Mouse (Mus musculus): Measurements from ENCODE around the gene Fuom. TPM values are rescaled to one million over a fixed set of nuclear protein-coding genes. Genes with fewer than 3 reads are reported as not detected.

The Fuom gene
- total RNA-seq, 2 experiments from 2014 or later, result 12.9 to 13.6 TPM

DNA sequence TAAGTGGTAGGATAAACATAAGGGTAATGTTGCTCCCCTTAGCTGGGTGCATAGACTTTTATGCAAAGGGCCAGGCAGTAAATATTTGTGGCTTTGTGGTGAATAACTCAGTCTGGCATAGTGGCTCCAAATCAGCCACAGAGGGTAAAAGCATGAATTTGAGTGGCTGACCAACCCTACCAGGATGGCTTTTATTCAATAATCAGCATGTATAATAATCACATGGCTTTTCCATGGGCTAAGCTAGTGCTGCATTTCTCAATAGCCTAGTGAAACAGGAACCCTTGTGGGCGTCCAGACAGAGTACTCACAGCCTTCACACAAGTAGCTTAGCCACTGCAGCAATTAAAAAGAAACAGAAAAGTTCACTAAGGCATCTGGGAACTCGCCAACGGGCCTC lies 9.7 kb upstream of the Fuom start:
- peak; percentile 34 for ATAC-seq (replicated peaks; ENCODE audit: poor library complexity, severe bottlenecking)

DNA sequence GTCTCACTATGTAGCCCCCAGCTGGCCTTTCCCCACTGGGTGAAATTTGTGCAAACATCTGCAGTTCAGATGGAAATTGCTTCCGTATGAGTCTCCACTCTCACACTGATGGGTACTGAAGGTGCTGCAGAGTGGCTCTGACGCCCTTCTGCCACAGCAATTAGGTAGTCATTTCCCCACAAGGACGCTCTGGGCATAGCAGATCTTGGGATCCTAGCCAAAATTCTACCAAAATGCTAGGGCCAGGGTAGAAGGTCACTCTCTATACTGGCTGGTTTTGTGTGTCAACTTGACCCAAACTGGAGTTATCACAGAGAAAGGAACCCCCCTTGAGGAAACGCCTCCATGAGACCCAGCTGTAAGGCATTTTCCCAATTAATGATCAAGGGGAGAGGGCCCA lies 1.8 kb upstream of the Fuom start:
- no peak for ATAC-seq (replicated peaks; ENCODE audit: poor library complexity, severe bottlenecking)

DNA sequence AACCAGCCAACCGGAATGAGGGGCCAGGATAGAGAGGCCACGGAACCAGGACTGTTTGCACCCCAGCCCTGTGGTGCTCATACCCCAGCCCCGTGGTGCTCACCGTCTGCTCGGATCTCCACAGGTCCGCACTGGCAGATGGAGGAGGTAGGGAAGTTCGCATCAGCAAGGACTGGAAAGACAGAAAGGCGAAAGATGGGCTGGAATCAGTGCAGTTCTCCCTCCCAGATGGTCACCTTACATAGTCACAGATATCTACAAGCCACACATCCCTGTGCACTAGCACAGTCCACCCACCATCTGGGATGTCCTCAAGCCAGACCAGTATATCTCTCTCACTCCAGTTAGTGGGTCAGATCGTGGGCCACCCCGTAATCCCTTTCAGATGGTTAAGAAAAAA lies 743 bp downstream of the Fuom start:
- no peak for ATAC-seq (replicated peaks; ENCODE audit: poor library complexity, severe bottlenecking)

DNA sequence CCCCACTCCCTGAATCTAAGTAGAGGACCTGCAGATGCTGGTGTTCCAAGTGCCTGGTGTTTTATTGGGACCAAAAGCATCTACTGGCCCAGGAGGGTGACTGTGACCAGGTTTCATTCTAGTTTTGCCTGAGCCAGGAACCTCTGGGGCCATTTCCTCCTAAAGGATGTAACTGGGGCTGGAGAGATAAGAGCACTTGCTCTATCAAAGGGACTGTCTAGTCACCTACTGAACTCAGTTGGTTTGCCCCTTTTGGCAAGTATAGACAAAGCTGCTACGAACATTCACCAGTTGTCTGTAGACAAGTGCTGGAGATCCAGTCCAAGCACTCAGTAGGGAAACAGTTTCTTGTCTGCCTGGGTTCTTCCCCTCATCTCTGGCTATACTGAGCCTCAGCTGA lies 3.8 kb downstream of the Fuom start:
- ATAC-seq (replicated peaks; ENCODE audit: poor library complexity, severe bottlenecking), result no peak

DNA sequence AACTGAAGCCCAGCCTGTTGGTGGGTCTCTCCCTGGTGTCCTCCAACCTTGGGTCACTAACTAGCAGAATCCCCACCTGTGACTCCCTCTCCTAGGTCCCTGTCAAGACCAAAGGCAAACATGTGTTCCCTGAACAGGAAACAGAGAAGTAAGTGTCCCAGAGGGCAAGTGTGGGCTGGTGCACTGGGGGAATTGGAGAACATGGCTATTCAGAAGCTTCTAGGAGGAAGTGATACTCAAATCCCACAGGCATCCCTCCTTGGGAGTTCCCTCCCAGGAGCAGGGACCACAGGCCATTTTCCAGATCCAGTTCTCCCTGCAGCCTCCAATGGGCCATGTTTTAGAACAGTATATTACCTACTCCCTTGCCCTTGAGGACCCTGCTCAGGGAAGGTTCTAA lies 6.2 kb downstream of the Fuom start:
- ATAC-seq (replicated peaks; ENCODE audit: poor library complexity, severe bottlenecking), result peak; percentile 55

DNA sequence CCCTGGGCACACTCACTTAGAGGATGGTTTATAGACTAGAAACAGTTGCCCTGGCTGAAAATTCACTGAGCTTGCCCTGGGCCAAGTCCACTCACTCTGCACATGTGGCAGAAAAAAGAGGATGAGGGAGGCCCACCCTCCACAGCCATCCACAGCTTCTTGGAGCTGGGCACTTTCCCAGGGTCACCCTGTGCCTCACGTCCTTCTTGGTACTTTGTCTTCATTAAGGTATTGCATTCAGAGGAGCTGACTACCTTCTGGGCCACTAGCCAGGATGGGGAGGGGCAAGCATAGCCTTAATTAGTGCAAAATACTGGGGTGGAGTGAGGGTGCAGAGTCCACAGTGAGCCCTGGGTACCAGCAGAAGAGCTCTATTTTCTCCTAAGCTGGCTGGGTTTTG lies 6.7 kb downstream of the Fuom start:
- ATAC-seq (replicated peaks; ENCODE audit: poor library complexity, severe bottlenecking), result no peak

DNA sequence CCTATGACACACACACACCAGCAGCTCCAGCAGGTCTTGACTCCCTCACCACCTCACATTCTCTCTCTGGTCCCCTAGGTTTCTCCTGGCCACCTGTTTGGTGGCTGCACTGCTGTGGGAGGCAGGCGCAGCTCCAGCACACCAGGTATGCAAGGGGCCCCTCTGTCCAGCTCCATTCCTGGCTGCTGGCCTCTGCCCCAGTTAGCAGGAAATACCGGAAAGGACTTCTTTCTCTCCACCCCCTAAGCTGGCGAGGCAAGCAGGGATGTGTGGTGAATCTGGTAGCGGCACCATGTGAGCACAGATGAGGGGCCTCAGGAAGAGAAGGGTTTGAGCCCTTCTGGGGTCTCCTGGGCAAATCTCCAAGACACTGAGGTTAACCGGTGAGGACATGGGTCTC lies 7.3 kb downstream of the Fuom start:
- ATAC-seq (replicated peaks; ENCODE audit: poor library complexity, severe bottlenecking), result no peak

DNA sequence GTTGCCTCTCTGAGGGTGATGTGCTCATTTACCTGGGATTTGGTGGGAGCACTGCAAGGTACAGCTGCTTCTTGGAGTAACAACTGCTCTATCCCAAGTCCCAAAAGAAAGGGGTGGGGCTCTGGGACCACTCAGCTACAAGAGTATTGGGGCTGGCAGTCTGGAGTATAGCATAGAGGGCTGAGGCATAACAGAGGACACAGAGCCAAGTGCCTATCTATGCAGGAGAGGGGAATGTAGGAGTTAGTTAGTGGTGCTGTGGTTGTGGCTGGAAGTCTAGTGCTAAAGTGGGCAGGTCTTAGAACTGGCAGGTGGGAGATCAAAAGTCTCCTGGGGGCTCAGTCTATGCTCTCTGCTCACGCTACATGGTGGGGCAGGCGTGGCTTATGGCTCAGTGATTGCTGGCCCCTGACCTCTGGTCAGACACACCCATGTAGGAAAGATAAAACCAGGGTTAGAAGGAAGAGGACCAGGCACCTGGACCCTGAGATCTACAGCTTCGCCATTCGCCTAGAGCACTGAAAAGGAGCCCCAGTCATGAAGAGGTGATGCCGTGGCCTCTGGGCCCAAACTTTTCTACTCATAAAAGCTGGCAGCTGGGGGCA lies 9.2 kb downstream of the Fuom start, which contains the start of gene Prap1:
Gene Prap1 (plus strand): TSS at position 472 of the 605 bp plus-strand sequence.
- ATAC-seq (replicated peaks; ENCODE audit: poor library complexity, severe bottlenecking), result no peak

DNA sequence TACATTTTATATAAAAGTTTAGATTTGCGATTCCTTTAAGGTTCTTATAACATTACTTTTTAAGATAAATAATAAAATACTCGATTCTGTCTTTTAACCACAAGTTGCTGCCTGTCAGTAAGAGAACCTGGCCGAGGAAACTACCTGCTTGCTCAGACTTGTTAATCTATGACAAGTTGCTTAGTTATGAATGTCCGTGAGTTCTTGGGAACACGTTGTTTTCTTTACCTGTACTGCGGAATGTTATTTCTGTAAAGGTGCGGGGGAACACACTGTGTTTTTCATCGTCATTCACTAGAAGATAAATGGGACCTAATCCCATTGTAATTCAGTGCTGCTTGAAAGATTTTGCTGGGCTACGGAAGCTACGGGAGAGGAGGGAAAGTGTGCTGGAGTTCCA lies 11.6 kb downstream of the Fuom start:
- no peak for ATAC-seq (replicated peaks; ENCODE audit: poor library complexity, severe bottlenecking)

DNA sequence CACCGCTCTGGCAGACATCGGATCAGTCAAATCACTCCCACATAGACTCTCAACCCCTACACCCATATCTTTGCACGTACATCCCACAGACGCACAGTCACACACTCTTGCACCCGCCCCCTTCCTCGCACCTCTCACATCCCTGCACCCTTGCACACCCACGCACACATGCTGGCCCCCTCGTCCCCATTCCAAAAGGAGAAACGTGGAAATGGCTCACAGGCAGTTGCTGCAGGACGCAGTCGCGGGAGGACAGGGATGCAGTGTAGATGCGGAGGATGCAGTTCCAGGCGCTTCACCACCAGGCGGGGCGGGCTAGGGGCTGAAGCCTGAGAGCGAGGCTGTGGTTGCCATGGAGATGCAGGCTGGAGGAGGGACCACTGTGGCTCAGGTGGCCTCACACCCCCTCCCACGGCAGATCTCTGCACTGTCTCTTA lies 20.0 kb downstream of the Fuom start, which contains the start of gene Caly:
Gene Caly (minus strand): TSS at position 307 of the 437 bp plus-strand sequence.
- ATAC-seq (replicated peaks; ENCODE audit: poor library complexity, severe bottlenecking), result peak; percentile 63

DNA sequence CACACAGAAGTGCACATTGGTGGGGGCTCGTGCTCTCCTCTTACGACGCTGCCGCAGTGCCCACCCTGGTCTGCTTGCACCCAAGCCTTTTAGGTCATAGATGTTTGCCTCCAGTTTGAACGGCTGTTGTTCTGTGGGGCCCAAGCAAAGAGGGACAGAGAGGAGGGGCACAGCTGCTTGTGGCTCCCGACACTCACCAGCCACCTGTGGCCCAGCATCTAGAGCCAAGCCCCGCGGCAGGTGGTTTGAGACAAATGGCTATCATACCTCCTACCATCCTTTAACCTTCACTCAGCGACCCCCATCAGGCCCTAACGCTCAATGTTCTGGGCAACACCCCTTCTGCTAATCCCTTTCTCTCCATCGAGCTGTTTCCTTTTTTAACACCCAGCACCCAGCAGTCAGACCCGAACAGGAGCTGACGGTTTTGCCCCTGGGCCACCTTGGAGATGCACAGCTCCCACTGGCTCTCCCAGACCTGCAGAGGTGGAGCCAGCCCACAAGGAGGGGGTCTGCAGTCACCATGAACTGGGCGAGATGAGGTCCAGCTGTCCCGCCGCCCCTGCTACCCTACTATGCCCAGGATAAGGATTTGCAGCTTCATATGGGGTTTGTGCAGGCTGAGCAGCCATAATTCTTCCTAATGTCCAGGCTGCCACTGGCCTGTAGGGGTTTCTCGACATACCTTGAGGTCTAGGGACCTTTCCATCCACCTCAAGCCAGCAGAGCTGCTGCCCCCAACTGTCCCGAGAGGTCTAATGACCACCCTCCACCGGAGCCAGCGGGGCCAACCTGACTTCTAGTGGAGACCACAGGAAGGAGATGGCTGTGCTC lies 20.6 kb downstream of the Fuom start:
- no peak for ATAC-seq (replicated peaks; ENCODE audit: poor library complexity, severe bottlenecking)

DNA sequence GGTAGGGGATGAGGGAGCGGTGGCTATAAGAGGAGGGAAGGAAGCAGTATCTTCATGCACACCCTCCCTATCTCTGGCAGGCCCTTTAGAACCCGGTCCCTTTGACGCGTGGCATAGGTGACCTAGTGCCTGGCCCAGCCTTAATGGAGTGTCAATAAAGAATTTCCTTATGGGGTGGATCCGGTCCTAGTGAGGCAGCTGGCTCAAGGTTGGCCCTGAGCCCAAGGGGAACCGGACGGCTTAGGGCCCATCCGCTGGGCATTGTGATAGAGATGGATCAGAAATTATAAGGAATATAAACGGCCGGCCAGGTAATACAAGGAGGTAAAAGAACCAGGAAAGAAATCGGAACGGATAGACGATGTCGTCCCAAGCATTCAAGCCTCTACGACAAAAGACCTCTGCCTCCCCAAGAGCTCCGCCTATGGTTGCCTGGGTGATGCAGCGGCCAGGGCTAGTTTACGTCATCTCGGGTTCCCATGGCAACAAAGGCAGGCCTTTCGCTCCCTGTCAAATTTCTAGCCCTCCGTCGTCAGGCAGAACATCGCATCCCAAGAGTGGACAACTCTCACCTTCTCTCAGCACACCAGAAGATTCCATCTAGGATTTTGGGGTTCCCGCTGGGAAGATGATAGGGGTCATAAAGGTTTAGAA lies 21.6 kb downstream of the Fuom start:
- ATAC-seq (replicated peaks; ENCODE audit: poor library complexity, severe bottlenecking), result peak; percentile 55

DNA sequence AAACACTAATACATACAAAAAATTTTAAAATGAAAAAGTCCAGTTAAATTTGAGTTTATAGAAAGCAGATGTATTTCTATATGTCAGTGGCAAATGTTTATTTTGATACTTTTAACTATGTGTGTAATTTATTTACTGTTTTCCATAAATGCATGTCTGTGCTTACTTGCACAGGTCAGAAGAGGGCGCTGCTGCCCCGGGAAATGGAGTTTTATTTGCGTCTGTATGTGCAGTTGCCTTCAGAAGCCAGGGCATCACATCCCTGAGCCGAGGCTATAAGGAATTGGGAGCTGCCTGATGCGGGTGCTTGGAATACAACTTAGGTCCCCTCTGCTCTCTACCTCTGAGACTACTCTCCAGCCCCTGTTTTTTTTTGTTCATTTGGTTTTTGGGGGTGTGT lies 23.5 kb downstream of the Fuom start:
- ATAC-seq (replicated peaks; ENCODE audit: poor library complexity, severe bottlenecking), result peak; percentile 63

DNA sequence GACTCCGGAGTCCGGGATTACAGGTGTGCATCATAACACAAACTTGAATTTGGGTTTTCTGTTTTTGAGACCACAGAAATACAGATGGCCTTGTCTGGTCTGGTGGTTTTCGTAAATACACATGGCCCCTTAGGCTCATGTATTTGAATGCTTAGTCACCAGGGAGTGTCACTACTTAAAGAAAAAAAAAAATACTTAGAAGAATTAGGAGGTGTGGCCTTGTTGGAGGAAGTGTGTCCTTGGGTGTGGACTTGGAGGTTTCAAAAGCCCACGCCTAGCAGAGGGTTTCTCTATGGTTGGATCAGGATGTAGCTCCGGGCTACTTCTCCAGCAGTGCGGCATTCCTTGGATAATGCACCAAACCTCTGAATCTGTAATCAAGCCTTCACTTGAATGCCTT lies 24.5 kb downstream of the Fuom start:
- ATAC-seq (replicated peaks; ENCODE audit: poor library complexity, severe bottlenecking), result peak; percentile 54

DNA sequence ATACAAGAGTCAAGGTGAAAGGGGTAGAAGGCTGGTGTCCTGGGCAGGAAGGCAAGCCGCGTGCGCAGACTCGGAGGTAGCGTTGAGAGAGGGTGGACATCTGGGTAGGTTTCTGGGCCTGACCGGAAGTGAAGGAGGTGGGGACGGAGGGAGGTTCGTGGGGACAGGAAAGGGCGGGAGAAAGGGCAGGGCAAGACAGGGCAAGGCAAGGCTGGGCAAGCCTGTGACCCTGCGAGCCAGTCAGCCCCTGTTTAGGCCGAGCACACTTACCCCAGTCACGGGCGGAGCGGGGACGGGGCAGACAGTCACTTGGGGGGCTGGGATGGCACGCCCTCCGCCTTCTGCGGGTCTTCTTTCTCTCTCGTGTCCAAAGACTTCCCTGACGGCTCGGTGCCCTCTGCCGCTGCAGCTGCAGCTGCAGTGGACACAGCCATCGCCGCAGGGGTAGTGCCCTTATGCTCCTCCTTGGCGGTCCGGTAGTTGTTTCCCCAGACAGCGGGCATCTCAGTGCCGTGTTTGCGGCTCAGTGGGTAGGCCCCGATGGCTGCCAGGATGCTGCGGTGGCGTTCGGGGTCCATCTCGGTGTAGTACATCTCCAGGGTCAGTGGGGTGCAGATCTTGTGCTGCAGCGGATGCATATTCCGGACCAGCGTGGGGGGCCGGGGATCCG lies 32.1 kb downstream of the Fuom start:
- peak; percentile 39 for ATAC-seq (replicated peaks; ENCODE audit: poor library complexity, severe bottlenecking)

DNA sequence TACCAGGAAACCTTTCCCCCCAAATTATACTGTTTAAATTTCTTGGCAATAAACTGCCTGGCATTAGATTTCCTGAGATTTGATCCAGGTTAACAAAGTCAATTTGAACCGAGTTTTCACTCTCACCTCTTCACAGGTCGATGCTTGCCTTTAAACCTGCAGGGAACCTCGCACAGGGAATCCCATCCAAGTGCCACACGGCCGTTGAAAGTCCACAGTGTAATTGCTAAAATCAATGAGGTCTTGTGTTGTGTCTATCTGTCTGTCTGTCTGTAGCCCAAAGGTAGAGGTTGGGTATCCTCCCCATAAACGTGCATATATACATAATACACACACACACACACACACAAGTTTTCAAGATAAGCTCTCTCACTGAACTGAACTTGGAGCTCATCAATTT lies 34.8 kb downstream of the Fuom start:
- ATAC-seq (replicated peaks; ENCODE audit: poor library complexity, severe bottlenecking), result no peak

DNA sequence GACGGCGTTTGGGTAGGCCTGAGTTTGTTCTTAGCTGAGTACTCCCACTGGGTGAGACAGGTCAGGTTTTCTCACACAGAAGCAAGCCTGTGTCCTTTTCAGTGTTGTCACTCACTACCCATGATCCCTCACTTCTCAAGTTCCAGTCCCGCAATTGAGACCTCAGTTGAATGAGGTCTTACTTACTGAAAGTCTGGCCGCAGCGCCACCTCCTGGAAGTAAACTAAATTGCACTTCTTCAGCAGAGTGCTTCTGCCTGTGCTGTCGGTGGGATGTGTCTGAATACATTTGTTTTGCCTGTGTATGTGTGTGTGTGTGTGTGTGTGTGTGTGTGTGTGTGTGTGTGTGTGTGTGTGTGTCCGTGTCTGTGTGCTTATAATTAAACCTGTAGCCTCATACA lies 39.1 kb downstream of the Fuom start:
- ATAC-seq (replicated peaks; ENCODE audit: poor library complexity, severe bottlenecking), result peak; percentile 65

DNA sequence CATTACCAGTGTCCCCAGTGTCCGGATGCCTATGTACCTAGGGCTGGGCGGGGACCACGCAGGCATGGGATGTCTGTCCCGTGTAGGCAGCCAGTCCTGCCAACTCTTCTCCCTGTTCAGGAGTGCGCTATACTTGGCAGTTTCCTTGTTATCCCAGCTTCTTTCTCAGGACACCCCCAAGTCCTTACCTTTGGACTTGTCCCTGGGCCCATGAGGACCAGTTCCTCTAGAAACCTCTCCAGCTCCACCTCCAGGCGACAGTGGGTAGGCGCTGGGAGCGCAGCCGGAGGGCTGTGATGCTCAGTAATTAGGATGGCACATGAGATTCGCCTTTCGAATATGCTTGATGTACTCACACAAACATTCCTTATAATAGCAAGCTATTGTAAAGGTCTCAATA lies 39.9 kb downstream of the Fuom start:
- ATAC-seq (replicated peaks; ENCODE audit: poor library complexity, severe bottlenecking), result peak; percentile 43; the same call in 1 of the 2 replicates

DNA sequence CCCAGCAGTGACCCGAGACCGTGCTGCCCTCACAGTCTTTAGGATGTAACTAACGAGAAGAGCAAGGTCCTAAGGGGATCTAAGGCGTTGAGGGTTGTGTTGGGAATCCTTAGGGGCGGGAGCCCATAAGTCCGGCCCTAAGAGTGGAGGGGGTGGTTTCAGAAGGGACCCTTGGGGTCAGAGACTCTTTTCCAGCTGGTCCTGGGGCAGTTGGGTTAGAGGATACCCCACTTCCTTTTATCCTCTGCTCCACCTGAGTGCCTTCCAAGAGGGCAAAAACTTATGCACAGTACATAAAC lies 40.5 kb downstream of the Fuom start:
- no peak for ATAC-seq (replicated peaks; ENCODE audit: poor library complexity, severe bottlenecking)

DNA sequence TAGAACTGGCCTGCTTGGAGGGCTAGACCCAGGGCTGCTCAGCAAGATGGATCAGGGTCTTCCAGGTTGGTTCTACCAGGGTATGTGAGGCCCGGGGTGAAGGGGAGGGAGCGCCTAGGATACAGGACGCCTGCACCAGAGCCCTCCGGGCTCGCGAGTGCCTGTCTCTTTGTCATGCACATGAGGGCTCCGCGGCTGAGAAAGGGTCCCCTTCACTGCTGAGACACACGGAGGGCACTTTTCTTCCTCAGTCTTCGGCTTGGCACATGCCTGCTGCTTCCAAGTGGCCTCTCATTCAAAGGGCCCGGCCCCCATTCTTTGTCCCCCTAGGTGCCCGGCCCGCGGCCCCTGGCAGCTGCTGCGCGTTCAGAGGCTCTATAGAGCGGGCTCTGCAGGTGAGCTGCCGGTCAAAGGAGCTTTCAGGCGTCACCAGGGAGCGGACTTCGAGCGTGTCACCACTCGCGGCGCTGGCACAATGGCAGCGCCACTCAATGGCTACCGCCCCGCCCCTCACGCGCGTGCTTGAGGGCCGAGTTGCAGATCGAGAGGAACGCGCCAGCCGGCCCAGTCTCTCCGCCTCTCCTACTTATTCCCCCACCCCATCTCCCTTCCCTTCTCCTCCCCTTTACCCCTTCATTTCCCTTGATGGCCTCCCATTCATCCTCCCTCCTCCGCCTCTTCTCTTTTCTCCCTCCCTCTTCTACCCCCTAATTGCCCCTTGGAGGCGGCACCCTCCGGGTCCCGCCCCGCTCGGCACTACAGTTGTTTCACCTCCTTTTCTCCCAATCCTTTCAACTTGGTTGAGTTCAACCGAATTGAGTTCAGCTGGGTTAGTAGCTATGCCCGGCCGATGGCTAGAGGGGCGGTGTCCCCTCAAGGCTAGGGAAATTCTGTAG lies 41.1 kb downstream of the Fuom start:
- ATAC-seq (replicated peaks; ENCODE audit: poor library complexity, severe bottlenecking), result peak; percentile 24

Data from granulocyte monocyte progenitor cell, adult 5-6 weeks (primary cell).